Mouse (Mus musculus): ENCODE measurements around the gene Cadm2.

DNA sequence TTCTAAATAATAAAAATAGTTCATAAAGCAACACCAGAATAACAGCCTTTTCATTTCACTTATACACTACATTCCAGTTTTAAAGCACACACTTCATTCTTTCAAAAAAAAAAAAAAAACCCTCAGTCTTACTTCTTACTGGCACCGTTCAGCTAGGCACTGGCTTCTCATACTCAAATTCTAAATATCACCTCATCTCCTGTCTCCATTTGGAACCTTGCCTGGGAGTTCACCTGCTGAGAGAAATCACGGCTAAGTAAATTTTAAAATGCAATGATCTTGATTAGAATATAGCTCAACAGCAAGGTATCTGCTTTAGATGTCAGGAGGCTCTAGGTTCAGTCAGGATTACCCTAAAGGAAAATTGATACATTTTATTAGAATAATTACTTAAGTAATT lies 210.2 kb downstream of the Cadm2 start:
- TF ChIP-seq CTCF (IDR thresholded peaks at IDR 0.05; ENCODE audit: borderline replicate concordance, control insufficient read depth, extremely low read depth, insufficient read depth, low read length, poor library complexity), result no peak
- TF ChIP-seq POLR2A (IDR thresholded peaks at IDR 0.05; ENCODE audit: control insufficient read depth, extremely low read depth, insufficient read depth, low read length, poor library complexity), result no peak

Measured in thymus, adult 2 months (tissue).